Mouse (Mus musculus): ENCODE measurements at regions not wholly inside any gene's neighbourhood (a gene's known extent, or its start where the extent isn't known, plus 50 kb on each side); places are given as distances from the start of the nearest gene placed in this dataset.

GRCm38 (mm10) chr16:76447033-76447432 is 73.4 kb upstream of the Nrip1 start:
- H3K9ac ChIP-seq (ENCODE audit: low read length), result no peak overlapping the region
- no peak for ATAC-seq (ENCODE audit: insufficient read depth, low FRiP score)
- no peaks in the 10 kb centered on the region for H3K4me1 ChIP-seq (ENCODE audit: control insufficient read depth, insufficient read depth, low read length)
- H3K27ac ChIP-seq (ENCODE audit: low read length), result no peak overlapping the region
- no peaks in the 10 kb centered on the region for H3K27me3 ChIP-seq (ENCODE audit: control insufficient read depth, insufficient read depth, low read length)
- H3K4me2 ChIP-seq (ENCODE audit: low read depth, low read length), result no peak overlapping the region
- no peak overlapping the region for H3K4me3 ChIP-seq (replicated peaks; ENCODE audit: low read length)
- 70% methylated on average over 3 of the region's 3 CpGs for WGBS
- H3K9me3 ChIP-seq (replicated peaks; ENCODE audit: control insufficient read depth, low read length), result peaks cover 4% of the 10 kb centered on the region; the same call in 1 of the 2 replicates
- no peaks in the 10 kb centered on the region for H3K36me3 ChIP-seq (ENCODE audit: control insufficient read depth, insufficient read depth, low read length)

GRCm38 (mm10) chr16:76444668-76445067 is 71.0 kb upstream of the Nrip1 start:
- Histone ChIP-seq H3K4me3 (replicated peaks; ENCODE audit: low read length) (no peak overlapping the region), H3K4me1 (ENCODE audit: control insufficient read depth, insufficient read depth, low read length) (no peaks in the 10 kb centered on the region), H3K9ac (ENCODE audit: low read length) (no peak overlapping the region), H3K4me2 (ENCODE audit: low read depth, low read length) (no peak overlapping the region), H3K9me3 (replicated peaks; ENCODE audit: control insufficient read depth, low read length) (no peaks in the 10 kb centered on the region), H3K27ac (ENCODE audit: low read length) (no peak overlapping the region), H3K36me3 (ENCODE audit: control insufficient read depth, insufficient read depth, low read length) (no peaks in the 10 kb centered on the region), H3K27me3 (ENCODE audit: control insufficient read depth, insufficient read depth, low read length) (no peaks in the 10 kb centered on the region)
- ATAC-seq (ENCODE audit: insufficient read depth, low FRiP score), result peak; percentile 76; the same call in 1 of the 2 replicates
- 59% methylated on average over 3 of the region's 3 CpGs for WGBS

DNA sequence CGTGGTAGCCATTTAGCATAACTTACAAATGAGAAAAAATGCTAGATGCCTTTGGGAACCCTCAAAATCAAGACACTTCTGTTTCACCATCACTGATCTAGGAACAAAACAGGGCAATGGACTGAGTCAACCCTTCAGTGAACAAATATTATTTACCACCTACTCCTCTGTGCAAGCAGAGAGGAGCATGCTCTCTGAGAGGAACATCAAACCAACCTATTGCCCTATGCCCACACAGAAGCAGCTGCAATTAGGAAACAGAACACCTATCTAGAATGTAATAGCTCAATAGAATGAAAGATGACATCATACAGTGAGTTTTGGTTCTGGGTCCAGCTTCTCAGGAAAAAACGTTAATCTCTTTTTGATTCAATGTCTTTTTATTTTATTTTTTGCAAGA is 69.0 kb upstream of the Nrip1 start:
- H3K4me3 ChIP-seq (replicated peaks; ENCODE audit: low read length), result no peak overlapping the region
- no peak overlapping the region for H3K4me2 ChIP-seq (ENCODE audit: low read depth, low read length)
- no peak overlapping the region for H3K9ac ChIP-seq (ENCODE audit: low read length)
- WGBS, result 88% methylated on average over 2 of the region's 2 CpGs
- no peak for ATAC-seq (ENCODE audit: insufficient read depth, low FRiP score)
- H3K27me3 ChIP-seq (ENCODE audit: control insufficient read depth, insufficient read depth, low read length), result no peaks in the 10 kb centered on the region
- H3K9me3 ChIP-seq (replicated peaks; ENCODE audit: control insufficient read depth, low read length), result no peaks in the 10 kb centered on the region
- no peaks in the 10 kb centered on the region for H3K36me3 ChIP-seq (ENCODE audit: control insufficient read depth, insufficient read depth, low read length)
- H3K4me1 ChIP-seq (ENCODE audit: control insufficient read depth, insufficient read depth, low read length), result no peaks in the 10 kb centered on the region
- no peak overlapping the region for H3K27ac ChIP-seq (ENCODE audit: low read length)

GRCm38 (mm10) chr16:76441803-76442448 is 68.3 kb upstream of the Nrip1 start:
- peak; percentile 76; the same call in 1 of the 2 replicates for ATAC-seq (ENCODE audit: insufficient read depth, low FRiP score)

GRCm38 (mm10) chr16:76438093-76438883 is 64.7 kb upstream of the Nrip1 start:
- Histone ChIP-seq H3K9me3 (replicated peaks; ENCODE audit: control insufficient read depth, low read length) (no peaks in the 10 kb centered on the region), H3K36me3 (ENCODE audit: control insufficient read depth, insufficient read depth, low read length) (no peaks in the 10 kb centered on the region), H3K4me2 (ENCODE audit: low read depth, low read length) (no peak overlapping the region), H3K4me3 (replicated peaks; ENCODE audit: low read length) (no peak overlapping the region), H3K4me1 (ENCODE audit: control insufficient read depth, insufficient read depth, low read length) (no peaks in the 10 kb centered on the region), H3K27me3 (ENCODE audit: control insufficient read depth, insufficient read depth, low read length) (no peaks in the 10 kb centered on the region), H3K27ac (ENCODE audit: low read length) (no peak overlapping the region), H3K9ac (ENCODE audit: low read length) (no peak overlapping the region)
- no peak for ATAC-seq (ENCODE audit: insufficient read depth, low FRiP score)
- WGBS, result 74% methylated on average over 3 of the region's 3 CpGs

More at GRCm38 (mm10) chr16:76441803-76442448, 68.3 kb upstream of the Nrip1 start:
- no peaks in the 10 kb centered on the region for H3K4me1 ChIP-seq (ENCODE audit: control insufficient read depth, insufficient read depth, low read length)
- WGBS, result 28% methylated on average over 5 of the region's 5 CpGs
- H3K36me3 ChIP-seq (ENCODE audit: control insufficient read depth, insufficient read depth, low read length), result no peaks in the 10 kb centered on the region
- H3K9ac ChIP-seq (ENCODE audit: low read length), result no peak overlapping the region
- no peaks in the 10 kb centered on the region for H3K27me3 ChIP-seq (ENCODE audit: control insufficient read depth, insufficient read depth, low read length)
- H3K4me2 ChIP-seq (ENCODE audit: low read depth, low read length), result no peak overlapping the region
- H3K27ac ChIP-seq (ENCODE audit: low read length), result no peak overlapping the region
- H3K4me3 ChIP-seq (replicated peaks; ENCODE audit: low read length), result no peak overlapping the region
- no peaks in the 10 kb centered on the region for H3K9me3 ChIP-seq (replicated peaks; ENCODE audit: control insufficient read depth, low read length)

- 87% methylated on average over 6 of the region's 6 CpGs for WGBS
- ATAC-seq (ENCODE audit: insufficient read depth, low FRiP score), result no peak
- no peak overlapping the region for H3K27ac ChIP-seq (ENCODE audit: low read length)
- no peaks in the 10 kb centered on the region for H3K36me3 ChIP-seq (ENCODE audit: control insufficient read depth, insufficient read depth, low read length)
- no peak overlapping the region for H3K4me3 ChIP-seq (replicated peaks; ENCODE audit: low read length)
- no peaks in the 10 kb centered on the region for H3K27me3 ChIP-seq (ENCODE audit: control insufficient read depth, insufficient read depth, low read length)
- H3K4me2 ChIP-seq (ENCODE audit: low read depth, low read length), result no peak overlapping the region
- no peaks in the 10 kb centered on the region for H3K9me3 ChIP-seq (replicated peaks; ENCODE audit: control insufficient read depth, low read length)
- H3K9ac ChIP-seq (ENCODE audit: low read length), result no peak overlapping the region
- peaks cover 3% of the 10 kb centered on the region; the same call in 1 of the 2 replicates for H3K4me1 ChIP-seq (ENCODE audit: control insufficient read depth, insufficient read depth, low read length)
Observed at GRCm38 (mm10) chr16:76436290-76436689, 62.7 kb upstream of the Nrip1 start.

DNA sequence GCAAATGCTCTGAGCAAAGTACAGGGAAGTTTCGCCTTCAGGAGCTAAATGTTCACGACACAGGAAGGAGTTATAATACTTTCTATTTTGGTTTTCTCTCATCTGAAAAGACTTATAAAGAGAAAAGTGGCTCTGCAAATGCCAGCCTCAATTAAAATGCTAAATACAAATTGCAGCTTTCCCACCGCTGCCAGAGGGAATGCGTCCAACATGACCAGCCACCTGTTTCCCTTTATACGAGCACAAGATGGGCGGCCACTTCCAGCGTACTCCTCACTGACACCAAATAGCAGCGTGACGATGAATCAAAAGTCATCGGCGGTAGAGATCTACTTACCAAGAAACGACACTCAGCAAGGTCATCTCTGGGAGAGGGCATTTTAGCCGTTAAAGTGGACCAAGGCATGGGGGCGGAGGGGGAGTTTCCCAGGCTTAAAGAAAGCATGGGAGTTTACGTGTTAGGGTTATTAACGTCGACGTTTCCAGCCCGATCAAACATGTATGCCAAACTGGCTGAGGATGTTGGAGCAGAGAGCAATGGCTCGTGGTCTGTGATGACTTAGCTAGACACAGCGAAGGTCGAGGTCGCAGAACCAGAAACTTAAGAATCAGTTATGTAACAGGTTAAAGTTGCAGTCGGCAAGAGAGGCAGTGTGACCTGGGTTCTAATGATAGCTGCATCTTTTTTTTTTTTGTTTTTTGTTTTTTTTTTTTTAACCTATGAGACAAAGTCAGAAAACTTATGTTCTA is 59.6 kb upstream of the Nrip1 start:
- no peak for ATAC-seq (ENCODE audit: insufficient read depth, low FRiP score)
- no peak overlapping the region for H3K4me3 ChIP-seq (replicated peaks; ENCODE audit: low read length)
- no peak overlapping the region for H3K27ac ChIP-seq (ENCODE audit: low read length)
- no peak overlapping the region for H3K9ac ChIP-seq (ENCODE audit: low read length)
- peaks cover 3% of the 10 kb centered on the region; the same call in 1 of the 2 replicates for H3K4me1 ChIP-seq (ENCODE audit: control insufficient read depth, insufficient read depth, low read length)
- WGBS, result 77% methylated on average over 24 of the region's 24 CpGs
- no peaks in the 10 kb centered on the region for H3K36me3 ChIP-seq (ENCODE audit: control insufficient read depth, insufficient read depth, low read length)
- H3K4me2 ChIP-seq (ENCODE audit: low read depth, low read length), result no peak overlapping the region
- H3K27me3 ChIP-seq (ENCODE audit: control insufficient read depth, insufficient read depth, low read length), result no peaks in the 10 kb centered on the region
- no peaks in the 10 kb centered on the region for H3K9me3 ChIP-seq (replicated peaks; ENCODE audit: control insufficient read depth, low read length)

DNA sequence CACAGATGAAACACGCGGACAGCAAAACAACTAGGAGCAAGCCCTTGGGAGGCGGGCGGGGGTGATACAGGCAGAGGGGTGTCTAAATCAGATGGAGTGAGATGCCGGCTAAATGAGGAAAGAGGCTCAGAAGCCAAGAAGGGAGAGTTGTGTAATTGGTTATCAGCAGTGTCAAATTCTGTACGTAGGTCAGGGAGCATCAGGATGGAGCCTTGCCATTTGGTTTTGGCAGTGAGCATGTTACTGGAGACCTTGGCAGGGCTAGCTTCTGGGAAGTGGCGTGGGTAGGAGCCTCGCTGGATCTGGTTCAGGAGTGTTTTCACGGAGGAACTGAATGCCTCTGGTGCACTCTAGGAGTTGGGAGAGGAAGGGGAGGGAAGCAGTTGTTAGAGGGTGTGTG is 58.7 kb upstream of the Nrip1 start:
- Histone ChIP-seq H3K4me1 (ENCODE audit: control insufficient read depth, insufficient read depth, low read length) (peaks cover 3% of the 10 kb centered on the region; the same call in 1 of the 2 replicates), H3K36me3 (ENCODE audit: control insufficient read depth, insufficient read depth, low read length) (no peaks in the 10 kb centered on the region), H3K9me3 (replicated peaks; ENCODE audit: control insufficient read depth, low read length) (no peaks in the 10 kb centered on the region), H3K9ac (ENCODE audit: low read length) (no peak overlapping the region), H3K4me2 (ENCODE audit: low read depth, low read length) (no peak overlapping the region), H3K27me3 (ENCODE audit: control insufficient read depth, insufficient read depth, low read length) (no peaks in the 10 kb centered on the region), H3K27ac (ENCODE audit: low read length) (no peak overlapping the region), H3K4me3 (replicated peaks; ENCODE audit: low read length) (no peak overlapping the region)
- ATAC-seq (ENCODE audit: insufficient read depth, low FRiP score), result no peak
- WGBS, result 67% methylated on average over 9 of the region's 9 CpGs

DNA sequence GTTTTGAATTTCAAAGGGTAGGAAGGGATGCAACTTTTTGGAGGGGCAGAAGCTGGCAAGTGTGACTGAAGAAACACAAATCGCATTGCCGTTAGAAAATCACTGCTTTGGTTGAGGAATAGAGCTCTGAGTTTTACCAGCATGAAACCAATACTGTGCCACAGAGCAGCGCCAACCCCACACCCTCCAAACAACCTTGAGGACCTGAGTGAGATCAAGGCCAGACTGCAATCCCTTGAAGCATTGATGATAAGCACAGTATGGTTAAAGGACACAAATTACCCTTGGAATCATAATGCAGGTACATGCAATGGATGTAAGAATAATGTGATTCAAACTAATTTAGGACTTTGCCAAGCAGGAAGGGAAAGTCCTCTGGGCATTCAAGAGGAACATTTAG is 55.5 kb upstream of the Nrip1 start:
- Histone ChIP-seq H3K9ac (ENCODE audit: low read length) (no peak overlapping the region), H3K9me3 (replicated peaks; ENCODE audit: control insufficient read depth, low read length) (no peaks in the 10 kb centered on the region), H3K4me2 (ENCODE audit: low read depth, low read length) (no peak overlapping the region), H3K27me3 (ENCODE audit: control insufficient read depth, insufficient read depth, low read length) (no peaks in the 10 kb centered on the region), H3K4me3 (replicated peaks; ENCODE audit: low read length) (no peak overlapping the region), H3K4me1 (ENCODE audit: control insufficient read depth, insufficient read depth, low read length) (peaks cover 3% of the 10 kb centered on the region; the same call in 1 of the 2 replicates), H3K36me3 (ENCODE audit: control insufficient read depth, insufficient read depth, low read length) (no peaks in the 10 kb centered on the region), H3K27ac (ENCODE audit: low read length) (no peak overlapping the region)
- ATAC-seq (ENCODE audit: insufficient read depth, low FRiP score), result no peak
- WGBS, result 89% methylated on average over 3 of the region's 3 CpGs
